Mouse (Mus musculus): Measurements from ENCODE around the gene Maob. TPM values are rescaled to one million over a fixed set of nuclear protein-coding genes. Genes with fewer than 3 reads are reported as not detected.

The Maob gene
- polyA plus RNA-seq, 1 experiment: 1.2 TPM

DNA sequence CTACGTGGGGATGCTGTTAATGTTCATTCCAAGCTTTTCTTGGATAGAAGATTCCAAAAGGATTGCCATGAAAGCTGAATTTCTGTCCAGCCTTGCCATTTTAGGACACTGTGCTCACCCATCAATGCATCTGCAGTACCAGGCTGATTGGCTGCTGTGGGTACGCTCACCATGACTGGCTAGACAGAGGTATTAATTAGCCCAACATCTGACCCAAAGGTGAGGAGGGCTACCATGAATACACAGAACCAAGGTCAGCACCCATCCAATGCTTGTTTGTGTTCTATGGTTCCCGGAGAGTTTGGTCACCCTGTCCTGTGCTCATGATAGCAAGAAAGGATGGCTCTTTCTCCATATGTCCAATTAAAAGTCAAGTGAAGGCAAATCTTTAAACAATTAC, 1.2 kb downstream of the Maob start:
- TF ChIP-seq POLR2A (IDR thresholded peaks at IDR 0.05; ENCODE audit: control insufficient read depth, low read depth, low read length) (no peak), CTCF (IDR thresholded peaks at IDR 0.05; ENCODE audit: control insufficient read depth, insufficient read depth, insufficient replicate concordance, low read depth, low read length) (no peak)

DNA sequence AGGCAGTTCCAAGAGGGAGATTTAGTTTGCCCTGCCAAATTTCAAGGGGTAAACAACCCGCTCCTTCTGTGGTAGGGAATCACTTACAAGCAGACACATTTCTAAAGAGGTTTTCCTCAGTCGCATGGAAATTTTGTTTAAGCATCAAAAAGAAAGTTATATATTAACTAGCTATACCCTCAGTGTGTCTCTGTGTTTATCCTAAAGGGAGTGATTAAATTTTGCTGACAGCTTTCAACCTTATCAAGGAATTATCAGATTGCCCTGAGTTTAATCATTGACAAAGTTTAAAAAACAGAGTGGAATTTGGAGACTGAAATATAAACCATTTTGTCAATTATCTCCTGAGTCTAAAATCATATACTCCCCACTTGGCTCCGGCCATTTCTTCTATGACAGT, 5.1 kb downstream of the Maob start:
- no peak overlapping the region for H3K27ac ChIP-seq (ENCODE audit: control insufficient read depth, insufficient read depth, low read depth, low read length)
- no peak overlapping the region for H3K4me3 ChIP-seq (ENCODE audit: control insufficient read depth, low read depth, low read length)
- TF ChIP-seq POLR2A (IDR thresholded peaks at IDR 0.05; ENCODE audit: control insufficient read depth, low read depth, low read length) (no peak), CTCF (IDR thresholded peaks at IDR 0.05; ENCODE audit: control insufficient read depth, insufficient read depth, insufficient replicate concordance, low read depth, low read length) (no peak)
- no peaks in the 10 kb centered on the region for H3K36me3 ChIP-seq (ENCODE audit: control insufficient read depth, insufficient read depth, low read length)
- peaks cover 1% of the 10 kb centered on the region; the same call in 1 of the 2 replicates for H3K4me1 ChIP-seq (ENCODE audit: control insufficient read depth, insufficient read depth, low read length)
- H3K27me3 ChIP-seq (ENCODE audit: control insufficient read depth, insufficient read depth, low read length): no peaks in the 10 kb centered on the region

More for the DNA sequence above, 1.2 kb downstream of the Maob start:
- H3K27ac ChIP-seq (ENCODE audit: control insufficient read depth, insufficient read depth, low read depth, low read length): no peak overlapping the region
- no peaks in the 10 kb centered on the region for H3K27me3 ChIP-seq (ENCODE audit: control insufficient read depth, insufficient read depth, low read length)
- H3K36me3 ChIP-seq (ENCODE audit: control insufficient read depth, insufficient read depth, low read length): no peaks in the 10 kb centered on the region
- no peak overlapping the region for H3K4me3 ChIP-seq (ENCODE audit: control insufficient read depth, low read depth, low read length)
- H3K4me1 ChIP-seq (ENCODE audit: control insufficient read depth, insufficient read depth, low read length): peaks cover 2% of the 10 kb centered on the region; the same call in 1 of the 2 replicates

DNA sequence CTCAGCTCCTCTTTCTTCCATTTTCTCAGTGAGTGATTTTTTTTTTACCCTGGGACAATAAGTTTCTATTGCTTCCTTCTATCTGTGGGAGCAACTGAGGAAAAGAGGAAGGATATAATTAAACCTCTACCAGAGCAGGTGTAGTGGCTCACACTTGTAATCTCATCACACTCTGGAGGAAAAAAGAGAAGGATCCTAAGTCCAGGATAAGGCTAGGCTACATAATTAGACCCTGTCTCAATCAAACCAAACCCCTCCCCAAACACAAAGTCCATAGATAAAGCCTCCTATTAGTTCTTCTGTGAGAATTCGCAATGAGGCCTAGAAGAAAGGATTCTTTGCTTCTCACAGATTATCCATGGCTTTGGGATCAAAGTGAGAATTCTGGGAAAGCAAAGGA, 49.7 kb downstream of the Maob start:
- Histone ChIP-seq H3K36me3 (ENCODE audit: control insufficient read depth, insufficient read depth, low read length) (no peaks in the 10 kb centered on the region), H3K4me1 (ENCODE audit: control insufficient read depth, insufficient read depth, low read length) (no peaks in the 10 kb centered on the region), H3K4me3 (ENCODE audit: control insufficient read depth, low read depth, low read length) (no peak overlapping the region), H3K27me3 (ENCODE audit: control insufficient read depth, insufficient read depth, low read length) (no peaks in the 10 kb centered on the region), H3K27ac (ENCODE audit: control insufficient read depth, insufficient read depth, low read depth, low read length) (no peak overlapping the region)
- TF ChIP-seq CTCF (IDR thresholded peaks at IDR 0.05; ENCODE audit: control insufficient read depth, insufficient read depth, insufficient replicate concordance, low read depth, low read length) (no peak), POLR2A (IDR thresholded peaks at IDR 0.05; ENCODE audit: control insufficient read depth, low read depth, low read length) (no peak)

DNA sequence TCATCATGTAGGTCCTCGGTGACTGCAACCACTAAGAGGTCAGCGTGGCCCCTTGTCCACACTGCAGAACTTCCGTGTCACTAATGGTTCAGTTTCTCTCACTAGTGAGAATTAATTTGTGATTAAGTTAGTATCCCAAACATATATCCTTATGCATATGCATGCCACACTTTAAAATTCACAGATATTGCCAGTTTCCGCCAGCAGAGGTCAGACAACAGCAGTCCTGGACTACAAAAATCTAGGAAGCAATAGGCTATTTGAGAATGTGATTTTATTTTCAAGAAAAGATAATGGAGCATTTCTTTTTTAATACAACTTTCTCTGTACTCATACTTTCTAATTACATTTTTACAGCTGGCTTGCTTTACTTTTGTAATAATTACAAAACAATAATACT, 51.0 kb downstream of the Maob start:
- Histone ChIP-seq H3K36me3 (ENCODE audit: control insufficient read depth, insufficient read depth, low read length) (no peaks in the 10 kb centered on the region), H3K27me3 (ENCODE audit: control insufficient read depth, insufficient read depth, low read length) (no peaks in the 10 kb centered on the region), H3K4me1 (ENCODE audit: control insufficient read depth, insufficient read depth, low read length) (no peaks in the 10 kb centered on the region), H3K27ac (ENCODE audit: control insufficient read depth, insufficient read depth, low read depth, low read length) (no peak overlapping the region), H3K4me3 (ENCODE audit: control insufficient read depth, low read depth, low read length) (no peak overlapping the region)
- no peak for TF ChIP-seq CTCF (IDR thresholded peaks at IDR 0.05; ENCODE audit: control insufficient read depth, insufficient read depth, insufficient replicate concordance, low read depth, low read length)

DNA sequence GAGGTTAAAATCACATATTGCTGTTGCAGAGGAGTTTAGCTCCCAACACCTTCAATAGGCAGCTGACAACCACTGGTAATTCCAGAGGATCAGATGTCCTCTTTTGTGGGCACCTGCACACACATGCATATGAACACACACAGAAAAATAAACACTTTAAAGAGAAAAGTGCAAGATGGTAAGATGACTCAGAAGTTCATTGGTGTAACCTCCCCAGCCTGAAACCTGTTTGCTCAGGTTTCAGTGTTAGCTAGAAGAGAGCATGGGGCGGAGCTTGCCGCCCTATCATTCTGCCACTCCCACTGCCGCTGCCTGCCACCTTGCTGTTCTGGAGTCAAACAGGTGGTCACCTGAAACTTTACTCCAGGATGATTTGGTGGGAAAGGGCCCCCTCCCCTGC, 55.7 kb downstream of the Maob start:
- no peak overlapping the region for H3K27ac ChIP-seq (ENCODE audit: control insufficient read depth, insufficient read depth, low read depth, low read length)
- H3K36me3 ChIP-seq (ENCODE audit: control insufficient read depth, insufficient read depth, low read length): no peaks in the 10 kb centered on the region

DNA sequence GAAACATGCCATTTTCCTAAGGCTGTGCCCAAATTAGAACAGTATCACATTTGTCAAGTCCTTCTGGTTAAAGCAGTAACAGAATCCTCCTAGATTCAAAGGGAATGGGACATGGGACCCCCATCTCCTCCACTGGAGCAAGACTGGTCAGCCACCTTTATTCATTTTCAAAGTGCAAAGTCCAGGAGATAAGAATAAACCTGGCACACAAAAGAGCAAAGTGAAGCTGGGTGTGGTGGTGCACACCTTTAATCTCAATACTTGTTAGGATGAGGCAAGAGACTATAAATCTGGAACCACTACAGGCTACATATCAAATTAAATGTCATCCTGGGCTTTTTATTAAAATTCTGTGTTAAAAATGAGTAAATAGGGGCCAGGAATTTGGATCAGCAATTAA, 62.4 kb downstream of the Maob start:
- Histone ChIP-seq H3K4me1 (ENCODE audit: control insufficient read depth, insufficient read depth, low read length) (no peaks in the 10 kb centered on the region), H3K4me3 (ENCODE audit: control insufficient read depth, low read depth, low read length) (no peak overlapping the region), H3K36me3 (ENCODE audit: control insufficient read depth, insufficient read depth, low read length) (no peaks in the 10 kb centered on the region), H3K27ac (ENCODE audit: control insufficient read depth, insufficient read depth, low read depth, low read length) (no peak overlapping the region), H3K27me3 (ENCODE audit: control insufficient read depth, insufficient read depth, low read length) (no peaks in the 10 kb centered on the region)
- TF ChIP-seq CTCF (IDR thresholded peaks at IDR 0.05; ENCODE audit: control insufficient read depth, insufficient read depth, insufficient replicate concordance, low read depth, low read length): no peak
- no peak for TF ChIP-seq POLR2A (IDR thresholded peaks at IDR 0.05; ENCODE audit: control insufficient read depth, low read depth, low read length)

More for the DNA sequence above, 55.7 kb downstream of the Maob start:
- Histone ChIP-seq H3K4me3 (ENCODE audit: control insufficient read depth, low read depth, low read length) (no peak overlapping the region), H3K4me1 (ENCODE audit: control insufficient read depth, insufficient read depth, low read length) (no peaks in the 10 kb centered on the region), H3K27me3 (ENCODE audit: control insufficient read depth, insufficient read depth, low read length) (no peaks in the 10 kb centered on the region)
- TF ChIP-seq CTCF (IDR thresholded peaks at IDR 0.05; ENCODE audit: control insufficient read depth, insufficient read depth, insufficient replicate concordance, low read depth, low read length) (no peak), POLR2A (IDR thresholded peaks at IDR 0.05; ENCODE audit: control insufficient read depth, low read depth, low read length) (no peak)

DNA sequence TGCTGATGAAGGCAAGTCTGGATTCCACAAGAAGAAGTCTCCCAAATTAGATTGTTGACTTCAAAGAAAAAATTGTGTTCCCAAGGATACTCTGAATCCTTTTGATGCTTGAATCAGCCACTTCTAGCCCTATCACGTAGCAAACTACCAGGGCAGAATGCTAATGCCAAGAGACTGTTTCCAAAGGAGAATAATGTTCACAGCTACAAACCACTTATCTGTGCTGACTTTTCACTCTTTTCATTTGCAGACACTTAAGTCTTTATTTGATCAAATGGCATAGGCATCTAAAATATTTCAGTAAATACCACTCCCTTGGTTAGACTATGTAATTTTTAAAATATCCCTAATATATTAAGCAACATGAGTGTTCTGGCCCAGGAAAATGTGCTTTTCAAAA, 68.2 kb downstream of the Maob start:
- no peak overlapping the region for H3K27ac ChIP-seq (ENCODE audit: control insufficient read depth, insufficient read depth, low read depth, low read length)
- H3K4me3 ChIP-seq (ENCODE audit: control insufficient read depth, low read depth, low read length): no peak overlapping the region
- TF ChIP-seq POLR2A (IDR thresholded peaks at IDR 0.05; ENCODE audit: control insufficient read depth, low read depth, low read length) (no peak), CTCF (IDR thresholded peaks at IDR 0.05; ENCODE audit: control insufficient read depth, insufficient read depth, insufficient replicate concordance, low read depth, low read length) (no peak)
- no peaks in the 10 kb centered on the region for H3K4me1 ChIP-seq (ENCODE audit: control insufficient read depth, insufficient read depth, low read length)
- H3K27me3 ChIP-seq (ENCODE audit: control insufficient read depth, insufficient read depth, low read length): no peaks in the 10 kb centered on the region
- no peaks in the 10 kb centered on the region for H3K36me3 ChIP-seq (ENCODE audit: control insufficient read depth, insufficient read depth, low read length)

DNA sequence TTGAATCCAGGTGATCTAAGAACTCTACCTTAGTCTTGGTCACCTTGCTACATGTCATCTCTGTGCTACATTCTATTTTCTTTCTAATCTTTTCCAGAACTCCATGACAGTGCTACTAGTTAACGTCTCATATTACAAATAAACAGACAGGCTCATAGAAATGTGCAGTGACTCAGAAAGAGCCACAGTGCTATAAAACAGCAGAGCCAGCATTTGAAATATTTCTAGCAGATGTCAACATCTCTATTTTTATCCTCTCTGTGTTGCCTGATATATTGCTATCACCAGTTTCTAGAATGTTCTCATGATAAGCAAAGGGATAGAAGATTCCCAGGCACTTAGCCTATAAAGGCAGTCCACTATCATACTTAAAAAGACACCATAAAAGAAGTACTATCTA, 103.1 kb downstream of the Maob start:
- Histone ChIP-seq H3K27me3 (ENCODE audit: control insufficient read depth, insufficient read depth, low read length) (no peaks in the 10 kb centered on the region), H3K36me3 (ENCODE audit: control insufficient read depth, insufficient read depth, low read length) (no peaks in the 10 kb centered on the region), H3K4me3 (ENCODE audit: control insufficient read depth, low read depth, low read length) (no peak overlapping the region), H3K27ac (ENCODE audit: control insufficient read depth, insufficient read depth, low read depth, low read length) (no peak overlapping the region), H3K4me1 (ENCODE audit: control insufficient read depth, insufficient read depth, low read length) (no peaks in the 10 kb centered on the region)
- TF ChIP-seq POLR2A (IDR thresholded peaks at IDR 0.05; ENCODE audit: control insufficient read depth, low read depth, low read length) (no peak), CTCF (IDR thresholded peaks at IDR 0.05; ENCODE audit: control insufficient read depth, insufficient read depth, insufficient replicate concordance, low read depth, low read length) (no peak)
